Mouse (Mus musculus): Measurements from ENCODE around the gene Pank2.

- TF ChIP-seq POLR2A (IDR thresholded peaks at IDR 0.05; ENCODE audit: borderline replicate concordance, insufficient read depth, low read length) (no peak), CTCF (IDR thresholded peaks at IDR 0.05; ENCODE audit: borderline replicate concordance, insufficient read depth, low read depth, low read length) (no peak)
Observed at GRCm38 (mm10) chr2:131254329-131254713, 8.0 kb upstream of the Pank2 start.
